Mouse (Mus musculus) megakaryocyte, embryonic 14.5 days (primary cell): ENCODE data around the gene Clrn3. TPM values are rescaled to one million over a fixed set of nuclear protein-coding genes. Genes with fewer than 3 reads are reported as not detected.
"Not testable (repeated sequence)": the region's sequence is repeated elsewhere in the genome, so short reads cannot be mapped to it uniquely, and the experiment has no call there.

Experiments
- H3K27me3 ChIP-seq: replicated peaks from 2 replicates; pipeline ENCODE3; 2012; ENCODE audit warnings: inconsistent platforms
- H3K36me3 ChIP-seq: replicated peaks from 2 replicates; pipeline ENCODE3; 2012; ENCODE audit warnings: low read length, inconsistent platforms, mixed read lengths
- H3K4me1 ChIP-seq: 2 replicates; pipeline ENCODE4 v1.6.1; 2012; ENCODE audit warnings: inconsistent platforms
- H3K4me3 ChIP-seq: replicated peaks from 2 replicates; pipeline ENCODE3; 2012; ENCODE audit warnings: moderate library complexity, mild to moderate bottlenecking, inconsistent platforms
- H3K9me3 ChIP-seq: 2 replicates; pipeline ENCODE4 v1.6.1; 2012; ENCODE audit warnings: inconsistent platforms
- FLI1 ChIP-seq: IDR thresholded peaks from 2 replicates; pipeline ENCODE4 v1.6.1; 2012; ENCODE audit warnings: low read length, inconsistent platforms, mixed read lengths
- GATA1 ChIP-seq: IDR thresholded peaks from 3 replicates; pipeline ENCODE4 v1.6.1; 2012; ENCODE audit warnings: mixed read lengths, low read length, inconsistent platforms, borderline replicate concordance
- polyA plus RNA-seq: library from polyadenylated mRNA; stranded (reverse); fragments of >175 nt; gene quantifications from 2 replicates; pipeline ENCODE4 v1.2.3, GENCODE M21; 2012; ENCODE audit warnings: low replicate concordance; ENCODE audit not compliant: insufficient read depth

Gene Clrn3
- polyA plus RNA-seq, 1 experiment = not detected

- H3K36me3 ChIP-seq = no peaks in the 10 kb centered on the region
- peaks cover 66% of the 10 kb centered on the region for H3K27me3 ChIP-seq
- peaks cover 5% of the 10 kb centered on the region; the same call in 1 of the 2 replicates for H3K9me3 ChIP-seq
- H3K4me1 ChIP-seq = peaks cover 23% of the 10 kb centered on the region
- TF ChIP-seq FLI1 (no peak), GATA1 (no peak)
- H3K4me3 ChIP-seq = no peak overlapping the region
Observed at GRCm38 (mm10) chr7:135521755-135522512, 6.5 kb downstream of the Clrn3 start.

- H3K4me3 ChIP-seq = no peak overlapping the region
- H3K27me3 ChIP-seq = peaks cover 62% of the 10 kb centered on the region
- TF ChIP-seq GATA1 = no peak
- no peak for TF ChIP-seq FLI1
- peaks cover 10% of the 10 kb centered on the region; the same call in 1 of the 2 replicates for H3K9me3 ChIP-seq
- H3K36me3 ChIP-seq = no peaks in the 10 kb centered on the region
- H3K4me1 ChIP-seq = peaks cover 22% of the 10 kb centered on the region
Observed at GRCm38 (mm10) chr7:135520241-135520640, 8.2 kb downstream of the Clrn3 start.

DNA sequence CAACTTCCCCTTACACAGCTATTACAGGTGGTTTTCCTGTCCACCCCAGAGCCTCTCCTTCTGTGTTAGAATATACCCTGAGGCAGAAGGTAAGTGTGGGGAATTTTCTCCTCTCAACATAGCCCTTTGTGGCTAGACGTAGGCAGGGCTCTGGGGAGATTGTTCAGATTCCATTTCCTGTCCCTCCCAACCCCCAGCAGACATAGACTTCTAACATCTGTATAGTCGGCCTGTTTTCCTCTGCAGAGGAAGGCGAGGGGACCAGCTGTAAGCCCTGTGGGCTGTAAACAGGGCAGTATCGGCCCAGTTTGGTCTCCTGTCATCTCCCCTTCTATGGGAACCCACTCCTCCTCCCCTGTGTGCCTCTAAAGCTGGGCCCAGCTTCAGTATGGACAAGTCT is 11.3 kb downstream of the Clrn3 start:
- H3K9me3 ChIP-seq = peaks cover 5% of the 10 kb centered on the region; the same call in 1 of the 2 replicates
- no peak overlapping the region for H3K4me3 ChIP-seq
- TF ChIP-seq FLI1 (no peak), GATA1 (no peak)
- H3K36me3 ChIP-seq = no peaks in the 10 kb centered on the region
- peaks cover 51% of the 10 kb centered on the region for H3K27me3 ChIP-seq
- peaks cover 7% of the 10 kb centered on the region; the same call in 1 of the 2 replicates for H3K4me1 ChIP-seq

DNA sequence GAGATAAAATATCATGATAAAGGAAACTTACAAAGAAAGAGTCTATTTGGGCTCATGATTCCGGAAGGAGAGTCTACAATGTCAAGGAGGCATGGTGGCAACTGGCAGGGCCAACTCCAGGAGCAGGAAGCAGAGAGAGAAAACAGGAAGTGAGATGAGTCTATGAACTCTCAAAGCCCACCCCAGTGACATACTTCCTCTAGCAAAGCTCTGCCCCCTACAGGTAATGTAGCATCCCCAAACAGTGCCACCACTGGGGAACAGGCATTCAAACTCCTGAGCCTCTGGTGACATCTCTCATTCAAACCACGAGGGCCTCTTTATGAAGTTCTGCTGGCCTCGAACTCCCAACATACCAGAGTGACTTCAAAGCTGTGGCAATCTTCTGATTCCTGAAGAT is 16.7 kb downstream of the Clrn3 start:
- Histone ChIP-seq H3K4me3 (no peak overlapping the region), H3K36me3 (no peaks in the 10 kb centered on the region), H3K4me1 (peaks cover 9% of the 10 kb centered on the region), H3K9me3 (peaks cover 15% of the 10 kb centered on the region; the same call in 1 of the 2 replicates), H3K27me3 (peaks cover 30% of the 10 kb centered on the region)
- TF ChIP-seq FLI1 (no peak), GATA1 (no peak)

GRCm38 (mm10) chr7:135510431-135510830 is 18.0 kb downstream of the Clrn3 start:
- no peak overlapping the region for H3K4me3 ChIP-seq
- no peaks in the 10 kb centered on the region for H3K36me3 ChIP-seq
- peaks cover 14% of the 10 kb centered on the region for H3K9me3 ChIP-seq
- H3K4me1 ChIP-seq = peaks cover 8% of the 10 kb centered on the region
- H3K27me3 ChIP-seq = peaks cover 22% of the 10 kb centered on the region
- TF ChIP-seq FLI1 (no peak), GATA1 (no peak)

GRCm38 (mm10) chr7:135509272-135509671 is 19.2 kb downstream of the Clrn3 start:
- TF ChIP-seq FLI1 (no peak), GATA1 (no peak)
- Histone ChIP-seq H3K9me3 (peaks cover 14% of the 10 kb centered on the region), H3K4me3 (no peak overlapping the region), H3K36me3 (no peaks in the 10 kb centered on the region), H3K27me3 (peaks cover 18% of the 10 kb centered on the region), H3K4me1 (peaks cover 8% of the 10 kb centered on the region)

DNA sequence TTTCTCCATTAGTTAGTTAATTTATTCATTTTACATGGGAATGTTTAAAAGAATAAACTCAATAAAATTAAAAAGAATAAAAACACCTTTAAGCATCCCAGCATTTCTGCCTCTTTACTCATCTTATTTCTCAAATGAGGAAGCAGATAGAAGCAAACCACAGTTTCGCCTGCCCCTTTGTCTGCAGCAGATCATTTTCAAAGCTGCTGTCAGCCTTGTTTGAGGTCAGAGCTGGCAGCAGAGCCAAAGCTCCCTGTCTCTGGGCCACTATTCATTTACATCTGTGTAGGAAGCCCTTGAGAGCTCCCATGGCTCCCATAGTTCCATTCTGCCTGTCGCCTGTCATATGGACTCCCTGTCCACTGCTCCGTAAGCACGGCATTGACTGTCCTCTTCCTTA is 19.9 kb downstream of the Clrn3 start:
- Histone ChIP-seq H3K4me1 (peaks cover 8% of the 10 kb centered on the region), H3K36me3 (no peaks in the 10 kb centered on the region), H3K9me3 (peaks cover 14% of the 10 kb centered on the region), H3K4me3 (no peak overlapping the region), H3K27me3 (peaks cover 17% of the 10 kb centered on the region)
- TF ChIP-seq GATA1 = no peak
- no peak for TF ChIP-seq FLI1

DNA sequence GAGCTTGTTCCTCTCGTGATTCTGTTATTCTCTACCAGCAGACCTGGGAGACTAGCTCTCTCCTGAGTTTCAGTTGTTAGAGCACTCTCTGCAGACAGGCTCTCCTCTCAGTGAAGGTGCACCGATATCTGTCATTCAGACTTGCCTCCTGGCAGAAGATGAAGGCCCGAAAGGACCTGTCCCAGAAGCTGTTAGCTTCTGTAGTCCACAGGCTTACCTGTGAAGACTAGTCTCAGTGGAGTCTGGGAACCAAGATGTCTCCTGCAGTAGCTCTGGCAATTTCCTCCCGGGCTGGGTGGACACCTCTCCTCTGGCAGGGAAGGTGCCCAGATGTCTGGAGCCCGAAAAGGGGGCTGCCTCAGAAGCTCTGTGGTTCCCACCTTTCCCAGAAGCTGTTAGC is 21.9 kb downstream of the Clrn3 start:
- not testable (repeated sequence) for H3K4me1 ChIP-seq, H3K4me3 ChIP-seq, H3K36me3 ChIP-seq
- Histone ChIP-seq H3K9me3 (peaks cover 14% of the 10 kb centered on the region), H3K27me3 (peaks cover 12% of the 10 kb centered on the region)

GRCm38 (mm10) chr7:135499403-135499802 is 29.1 kb downstream of the Clrn3 start:
- TF ChIP-seq FLI1 (no peak), GATA1 (no peak)
- peaks cover 11% of the 10 kb centered on the region for H3K27me3 ChIP-seq
- H3K4me3 ChIP-seq = no peak overlapping the region
- H3K9me3 ChIP-seq = no peaks in the 10 kb centered on the region
- H3K4me1 ChIP-seq = peaks cover 3% of the 10 kb centered on the region; the same call in 1 of the 2 replicates
- H3K36me3 ChIP-seq = no peaks in the 10 kb centered on the region

- TF ChIP-seq GATA1 = no peak
- TF ChIP-seq FLI1 = no peak
- no peak overlapping the region for H3K4me3 ChIP-seq
- peaks cover 3% of the 10 kb centered on the region; the same call in 1 of the 2 replicates for H3K4me1 ChIP-seq
- peaks cover 11% of the 10 kb centered on the region for H3K27me3 ChIP-seq
- no peaks in the 10 kb centered on the region for H3K9me3 ChIP-seq
- H3K36me3 ChIP-seq = no peaks in the 10 kb centered on the region
Observed at GRCm38 (mm10) chr7:135498565-135499186, 29.8 kb downstream of the Clrn3 start.

DNA sequence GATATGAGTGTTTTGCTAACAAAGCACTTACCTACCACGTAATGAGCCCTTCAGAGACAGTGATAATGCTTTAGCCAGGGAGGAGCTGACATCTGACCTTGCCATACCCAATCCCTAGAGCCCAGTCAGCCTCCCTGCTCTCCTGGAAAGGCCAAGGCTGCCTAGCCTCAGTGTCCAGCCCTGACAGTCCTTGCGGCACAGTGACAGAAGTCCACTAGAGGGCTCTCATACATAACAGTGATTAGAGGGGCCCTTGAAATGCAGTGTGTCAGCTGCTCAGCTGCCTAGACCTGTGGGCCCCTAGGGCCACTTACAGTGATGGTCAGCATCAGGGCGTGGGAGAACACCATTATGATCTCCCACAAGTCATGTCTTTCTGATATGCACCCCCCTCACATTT is 33.2 kb downstream of the Clrn3 start:
- peaks cover 17% of the 10 kb centered on the region for H3K9me3 ChIP-seq
- H3K27me3 ChIP-seq = peaks cover 18% of the 10 kb centered on the region

More for the DNA sequence above, 33.2 kb downstream of the Clrn3 start:
- TF ChIP-seq GATA1 (no peak), FLI1 (no peak)
- Histone ChIP-seq H3K36me3 (no peaks in the 10 kb centered on the region), H3K4me3 (no peak overlapping the region), H3K4me1 (peaks cover 5% of the 10 kb centered on the region; the same call in 1 of the 2 replicates)
